Mouse (Mus musculus) layer of hippocampus, postnatal 10 days (tissue): Measurements from ENCODE around the gene Itgax. TPM values are rescaled to one million over a fixed set of nuclear protein-coding genes. Genes with fewer than 3 reads are reported as not detected.

Source experiments
- DNase-seq, 2 experiments: peaks; one replicate each; pipeline ENCODE4 v3.0.0; 2021; ENCODE audit warnings: low spot score in 2 of 2
- long read RNA-seq: library from polyadenylated mRNA; stranded (forward); transcript quantifications from one replicate; pipeline ENCODE4 v2.0.0, GENCODE M21; 2023
- total RNA-seq, 2 experiments: library from RNA; stranded (reverse); gene quantifications; 2 replicates each; pipeline ENCODE4 v1.2.3; 2021

Itgax gene
- not detected for total RNA-seq
- long read RNA-seq, result 0 reads

GRCm38 (mm10) chr7:128128741-128129720 is at the start of gene Itgax:
Gene Itgax, plus strand, starts transcription at chr7:128129547.
- DNase-seq, result no peak

- no peak for DNase-seq
These were observed 49.3 kb upstream of the Itgax start for GRCm38 (mm10) chr7:128080012-128080411.

GRCm38 (mm10) chr7:128089141-128089540 is 40.2 kb upstream of the Itgax start:
- no peak for DNase-seq

GRCm38 (mm10) chr7:128098135-128098534 is 31.2 kb upstream of the Itgax start:
- DNase-seq, result no peak

- no peak for DNase-seq
These were observed 28.5 kb upstream of the Itgax start for GRCm38 (mm10) chr7:128100742-128101357.

- DNase-seq, result peak; percentile 32 to 43
These were observed 24.1 kb upstream of the Itgax start for GRCm38 (mm10) chr7:128105246-128105645.

GRCm38 (mm10) chr7:128107462-128107861 is 21.9 kb upstream of the Itgax start:
- DNase-seq, result no peak

GRCm38 (mm10) chr7:128110314-128110713 is 19.0 kb upstream of the Itgax start:
- no peak for DNase-seq

- no peak for DNase-seq
These were observed 17.2 kb upstream of the Itgax start for GRCm38 (mm10) chr7:128112131-128112530.

- no peak for DNase-seq
These were observed 14.8 kb upstream of the Itgax start for GRCm38 (mm10) chr7:128114371-128115105.

- DNase-seq, result no peak
These were observed 14.0 kb upstream of the Itgax start for GRCm38 (mm10) chr7:128115211-128115958.

GRCm38 (mm10) chr7:128116396-128116795 is 13.0 kb upstream of the Itgax start:
- DNase-seq, result no peak

- no peak for DNase-seq
These were observed 9.4 kb upstream of the Itgax start for GRCm38 (mm10) chr7:128119726-128120490.

- no peak for DNase-seq
These were observed 2.8 kb downstream of the Itgax start for GRCm38 (mm10) chr7:128132148-128132547.

GRCm38 (mm10) chr7:128133596-128133995 is 4.2 kb downstream of the Itgax start:
- DNase-seq, result no peak

GRCm38 (mm10) chr7:128136927-128137326 is 7.6 kb downstream of the Itgax start:
- DNase-seq, result no peak

- no peak for DNase-seq
These were observed 10.3 kb downstream of the Itgax start for GRCm38 (mm10) chr7:128139611-128140010.

- DNase-seq, result no peak
These were observed 21.6 kb downstream of the Itgax start for GRCm38 (mm10) chr7:128150970-128151369.

GRCm38 (mm10) chr7:128154076-128154475 is 24.7 kb downstream of the Itgax start, which contains the start of gene Itgad:
Gene Itgad, plus strand, starts transcription at chr7:128154376.
- no peak for DNase-seq

GRCm38 (mm10) chr7:128154924-128155323 is 25.6 kb downstream of the Itgax start:
- no peak for DNase-seq
